Mouse (Mus musculus) 3134 (cell line): Measurements from ENCODE around the gene Tmem108.

Source experiments
- DNase-seq: peaks from one replicate; pipeline ENCODE4 v3.0.0-alpha.2; 2011; ENCODE audit warnings: low spot score; ENCODE audit not compliant: insufficient read length; ENCODE audit errors: extremely low read depth

Tmem108 gene

DNA sequence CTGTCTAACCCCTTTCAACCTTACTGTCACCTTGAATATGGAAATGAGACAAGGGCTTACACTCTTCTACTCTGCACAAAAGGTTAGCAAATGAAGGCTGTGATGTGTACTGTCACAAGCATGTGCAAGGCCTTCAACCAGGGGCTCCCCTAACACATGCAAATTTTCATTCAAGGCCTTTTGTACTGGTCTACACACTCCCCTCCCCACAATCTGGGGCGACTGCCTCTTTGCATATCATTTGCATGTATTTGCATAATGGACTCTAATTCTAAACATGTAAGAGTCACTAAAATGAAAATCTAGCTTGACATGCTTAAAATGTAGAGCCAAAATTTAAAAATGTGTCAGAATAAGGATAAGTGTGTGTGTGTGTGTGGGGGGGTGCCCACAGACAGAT lies 257.0 kb downstream of the Tmem108 start:
- DNase-seq: no peak

GRCm38 (mm10) chr9:103503586-103504298 lies 257.9 kb downstream of the Tmem108 start:
- peak; percentile 57 for DNase-seq

DNA sequence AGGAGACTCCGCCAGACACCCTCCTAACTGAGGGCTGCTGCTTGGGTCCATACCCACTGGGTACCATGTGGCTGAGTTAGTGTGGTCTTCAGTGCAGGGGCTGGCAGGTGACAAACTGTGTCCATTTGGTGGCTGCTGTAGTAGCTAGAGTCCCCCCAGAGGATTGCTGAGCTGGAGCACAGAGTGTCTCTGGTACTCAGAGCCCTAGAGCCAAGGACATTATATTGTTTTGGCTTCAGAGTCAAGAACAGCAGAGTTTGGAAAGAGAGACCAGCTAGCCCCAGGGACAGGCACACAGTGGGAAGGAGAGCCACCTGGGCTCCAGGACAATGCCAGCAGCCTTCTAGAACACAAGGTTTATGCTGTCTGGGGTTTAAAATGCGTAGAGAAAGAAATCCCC lies 259.0 kb downstream of the Tmem108 start:
- no peak for DNase-seq

DNA sequence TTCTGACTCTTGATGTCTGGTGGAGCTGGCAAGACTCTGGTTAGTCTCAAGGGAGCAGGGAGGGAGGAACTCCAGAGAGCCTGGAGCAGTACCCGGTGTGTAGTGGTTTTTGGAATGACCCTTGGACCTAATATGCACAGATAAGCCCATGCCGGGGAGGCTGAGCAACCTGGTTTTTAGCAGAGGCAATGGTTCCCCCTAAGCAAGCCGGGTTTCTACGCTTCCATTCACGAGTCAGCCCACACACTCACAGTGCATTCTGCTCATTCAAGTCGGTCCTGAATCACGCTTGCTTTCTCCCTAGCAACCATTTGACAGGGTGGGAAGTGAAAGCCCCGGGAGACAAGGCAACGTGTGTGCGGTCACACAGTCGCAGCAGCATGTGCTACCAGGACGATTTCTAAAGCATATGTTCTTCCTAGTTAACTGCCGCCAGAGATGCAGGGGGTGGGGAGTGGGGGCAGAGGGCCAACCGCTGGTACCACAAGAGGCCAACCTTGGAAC lies 259.7 kb downstream of the Tmem108 start:
- DNase-seq: no peak

GRCm38 (mm10) chr9:103499366-103499765 lies 262.3 kb downstream of the Tmem108 start:
- DNase-seq: no peak

DNA sequence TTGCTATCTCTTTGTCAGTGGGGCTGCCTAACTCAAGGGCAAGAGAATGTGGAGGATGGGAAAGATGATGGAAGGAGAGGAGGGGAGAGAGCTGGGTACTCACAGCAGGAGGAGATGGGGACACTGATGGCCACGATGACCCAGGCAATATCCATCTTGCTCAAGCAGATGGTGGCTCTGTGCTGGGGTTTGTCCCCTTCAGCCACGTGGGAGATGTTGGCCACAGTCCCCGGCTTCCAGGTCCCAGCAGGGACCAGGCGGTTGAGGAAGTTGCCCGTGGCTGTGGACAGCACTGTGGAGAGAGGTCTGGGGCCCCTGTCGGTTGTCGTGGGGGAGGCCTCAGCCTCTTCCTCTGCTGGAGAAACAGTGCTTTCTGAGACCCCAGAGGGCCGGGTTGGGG lies 262.9 kb downstream of the Tmem108 start:
- no peak for DNase-seq

DNA sequence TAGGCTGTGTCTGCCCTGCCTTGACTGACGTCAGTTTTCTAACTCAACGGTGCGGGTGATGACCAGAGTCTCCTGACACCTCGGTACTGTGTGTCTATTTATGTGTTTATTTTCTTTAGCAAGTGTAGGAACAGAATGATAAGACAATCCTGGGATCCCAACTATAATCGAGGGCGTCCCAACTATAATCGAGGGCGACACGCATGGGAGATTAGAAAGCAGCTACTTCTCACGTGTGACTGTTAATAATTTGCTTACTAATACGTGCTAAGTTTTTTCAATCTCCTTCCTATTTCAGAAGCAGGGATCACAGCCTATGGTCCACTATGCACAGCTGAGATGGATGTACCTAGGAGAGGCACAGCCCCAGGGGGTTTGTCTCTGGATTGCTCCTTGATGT lies 266.2 kb downstream of the Tmem108 start:
- no peak for DNase-seq

GRCm38 (mm10) chr9:103494346-103495020 lies 267.2 kb downstream of the Tmem108 start:
- peak; percentile 78 for DNase-seq

DNA sequence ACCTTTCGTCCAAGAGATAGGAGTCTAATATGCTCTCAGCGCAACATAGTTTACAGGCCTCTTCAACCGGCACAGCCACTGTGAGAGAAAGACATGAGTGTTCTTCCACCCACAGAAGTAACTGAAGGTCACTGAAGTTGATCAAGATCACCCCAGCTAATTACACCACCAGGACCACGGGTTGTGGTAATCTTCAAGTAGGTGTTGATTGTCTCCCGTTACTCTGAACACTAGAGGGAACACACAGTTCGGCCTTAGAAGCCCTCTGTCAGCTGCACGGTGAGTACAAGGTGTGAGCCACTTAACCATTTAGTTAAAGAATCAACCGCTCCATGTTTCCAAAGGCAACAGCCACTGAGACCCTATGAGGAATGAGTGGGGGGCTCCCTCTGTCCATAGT lies 269.7 kb downstream of the Tmem108 start:
- DNase-seq: no peak

GRCm38 (mm10) chr9:103490439-103490838 lies 271.2 kb downstream of the Tmem108 start:
- DNase-seq: peak; percentile 45

DNA sequence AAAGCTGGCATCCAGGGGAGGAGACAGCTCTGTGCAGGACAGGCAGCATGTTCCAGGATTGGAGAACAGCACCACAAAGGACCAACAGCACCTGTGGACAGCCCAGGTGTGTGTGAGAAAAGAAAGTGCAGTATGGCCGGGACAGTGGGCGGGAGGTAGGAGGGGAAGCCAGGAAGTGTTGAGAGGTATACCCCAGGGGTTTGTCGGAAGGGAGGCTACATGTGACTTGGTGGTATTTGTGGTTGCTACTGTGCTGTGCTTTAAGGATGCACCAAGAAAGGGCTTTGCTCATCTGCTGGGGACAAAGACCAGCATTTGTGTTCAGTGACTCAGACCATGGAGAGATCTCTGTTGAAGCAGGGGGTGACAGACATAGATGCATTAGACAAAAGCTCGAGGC lies 271.8 kb downstream of the Tmem108 start:
- DNase-seq: no peak

- no peak for DNase-seq
These were observed 272.5 kb downstream of the Tmem108 start for GRCm38 (mm10) chr9:103489096-103489495.

DNA sequence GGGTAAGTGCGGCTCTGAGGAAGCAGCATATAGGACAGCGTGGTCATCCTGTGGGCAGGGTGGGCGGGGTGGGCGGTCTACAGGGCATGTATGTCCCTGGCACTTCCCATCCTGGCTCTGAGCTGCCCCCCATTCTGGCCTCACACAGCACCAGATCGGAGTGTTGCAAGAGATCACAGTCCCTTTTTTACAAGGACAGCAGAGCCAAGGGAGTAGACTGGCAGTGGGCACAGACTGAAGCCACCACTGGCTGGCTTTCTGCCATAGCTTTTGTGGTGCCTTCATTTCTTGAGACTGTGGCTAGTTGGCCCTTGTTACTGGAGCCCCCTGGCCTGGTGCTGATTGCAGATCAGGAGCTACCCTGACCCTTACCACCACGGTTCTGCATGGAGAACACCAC lies 275.4 kb downstream of the Tmem108 start:
- no peak for DNase-seq

- no peak for DNase-seq
These were observed 276.0 kb downstream of the Tmem108 start for GRCm38 (mm10) chr9:103485606-103486005.

DNA sequence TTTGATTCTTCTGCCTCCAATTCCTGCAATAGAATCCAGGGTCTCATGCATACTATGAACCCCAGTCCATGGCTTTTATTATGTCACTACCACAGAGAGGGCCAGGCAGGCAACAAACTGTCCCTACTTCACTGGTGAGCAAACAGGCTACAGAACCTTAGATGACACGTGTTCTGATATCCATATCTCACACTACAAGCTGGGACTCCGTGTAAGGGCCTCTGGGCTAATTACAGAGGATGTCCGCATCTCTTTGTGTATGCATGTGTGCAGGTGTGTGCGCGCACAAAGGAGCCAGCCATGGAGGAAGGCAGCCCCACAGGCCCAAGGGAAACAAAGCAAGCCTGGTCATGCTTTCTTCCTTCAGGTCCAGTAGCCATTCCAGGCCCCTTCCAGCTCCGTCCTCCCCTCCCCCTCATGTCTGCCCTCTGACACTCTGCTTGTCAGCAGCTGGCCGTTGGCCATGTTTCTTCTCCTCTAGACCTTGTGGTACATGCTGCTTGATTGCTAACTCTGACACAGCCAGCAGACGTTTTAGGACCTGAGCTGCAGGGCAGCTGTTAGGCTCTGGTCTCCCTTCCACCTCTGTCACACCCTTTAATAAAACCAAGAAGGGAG lies 280.9 kb downstream of the Tmem108 start:
- DNase-seq: peak; percentile 22

- no peak for DNase-seq
These were observed 281.5 kb downstream of the Tmem108 start, which contains the start of gene Bfsp2 for GRCm38 (mm10) chr9:103480044-103480576. Bfsp2 (minus strand) TSS chr9:103480420.

DNA sequence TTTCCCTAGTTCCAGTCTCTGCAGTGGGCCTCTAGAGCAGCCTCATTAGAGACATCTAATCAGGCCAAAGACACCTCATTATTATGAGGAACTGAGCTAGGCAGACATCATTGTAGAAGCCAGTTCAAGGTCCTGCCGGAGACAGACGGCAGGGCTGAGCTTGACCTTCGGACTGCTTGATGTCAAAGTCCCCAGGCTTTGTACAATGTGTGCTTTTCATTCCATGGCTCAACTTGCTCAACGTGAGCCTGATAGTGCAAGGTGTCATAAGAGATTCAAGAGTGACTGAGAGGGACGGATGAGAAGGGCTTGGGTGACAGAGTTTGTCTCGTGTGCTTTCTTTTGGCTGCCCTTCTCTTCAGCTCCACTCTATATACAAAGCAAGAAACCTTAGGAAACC lies 286.2 kb downstream of the Tmem108 start:
- DNase-seq: no peak

GRCm38 (mm10) chr9:103473915-103474688 lies 287.5 kb downstream of the Tmem108 start:
- no peak for DNase-seq

GRCm38 (mm10) chr9:103471784-103472183 lies 289.9 kb downstream of the Tmem108 start:
- no peak for DNase-seq

DNA sequence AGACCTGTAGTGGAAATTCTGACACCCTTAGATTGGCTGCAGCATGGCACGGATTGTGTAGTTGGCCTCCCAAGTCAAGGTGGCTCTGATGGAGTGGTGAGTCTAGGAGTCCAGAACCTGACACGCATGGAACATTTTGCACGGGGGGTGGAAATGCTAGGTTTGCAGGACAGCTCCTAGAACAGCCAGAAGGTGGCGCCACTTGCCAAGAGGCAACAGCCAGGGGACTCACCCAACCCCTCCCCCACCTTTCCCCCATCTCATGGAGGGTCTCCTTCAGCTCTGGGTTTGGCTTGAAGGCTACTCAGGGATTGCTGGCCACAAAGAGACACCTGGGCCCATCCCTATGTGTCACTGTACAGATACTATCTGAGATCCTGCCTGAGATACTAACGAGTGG lies 292.1 kb downstream of the Tmem108 start:
- DNase-seq: no peak

DNA sequence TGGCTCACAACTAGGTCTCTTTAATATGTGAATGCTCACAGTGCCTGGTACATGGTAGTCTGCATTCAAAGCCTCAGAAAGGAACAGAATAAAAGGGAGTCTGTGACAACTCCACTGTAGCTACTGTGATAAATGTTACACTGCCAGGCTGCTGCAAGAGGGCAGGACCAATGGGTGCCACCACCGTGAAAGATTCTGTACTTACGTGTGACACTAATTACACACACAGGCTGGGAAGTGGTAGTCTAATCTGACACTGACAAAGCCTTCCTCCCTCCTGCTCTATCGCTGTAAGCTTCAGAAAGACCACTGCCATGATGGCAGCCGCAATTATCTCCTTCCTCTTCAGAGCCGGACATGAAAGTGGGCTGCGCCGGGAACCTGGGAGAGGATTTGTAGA lies 292.7 kb downstream of the Tmem108 start:
- DNase-seq: no peak
